Mouse (Mus musculus) spleen, postnatal 14 days (tissue): ENCODE results near the gene Tmem220.
"Not testable (repeated sequence)": the region's sequence is repeated elsewhere in the genome, so short reads cannot be mapped to it uniquely, and the experiment has no call there.

Experiments
- DNase-seq, 2 experiments: peaks; one replicate each; pipeline ENCODE4 v3.0.0; 2021 to 2022; ENCODE audit warnings: low spot score in 2 of 2

Tmem220 gene

DNA sequence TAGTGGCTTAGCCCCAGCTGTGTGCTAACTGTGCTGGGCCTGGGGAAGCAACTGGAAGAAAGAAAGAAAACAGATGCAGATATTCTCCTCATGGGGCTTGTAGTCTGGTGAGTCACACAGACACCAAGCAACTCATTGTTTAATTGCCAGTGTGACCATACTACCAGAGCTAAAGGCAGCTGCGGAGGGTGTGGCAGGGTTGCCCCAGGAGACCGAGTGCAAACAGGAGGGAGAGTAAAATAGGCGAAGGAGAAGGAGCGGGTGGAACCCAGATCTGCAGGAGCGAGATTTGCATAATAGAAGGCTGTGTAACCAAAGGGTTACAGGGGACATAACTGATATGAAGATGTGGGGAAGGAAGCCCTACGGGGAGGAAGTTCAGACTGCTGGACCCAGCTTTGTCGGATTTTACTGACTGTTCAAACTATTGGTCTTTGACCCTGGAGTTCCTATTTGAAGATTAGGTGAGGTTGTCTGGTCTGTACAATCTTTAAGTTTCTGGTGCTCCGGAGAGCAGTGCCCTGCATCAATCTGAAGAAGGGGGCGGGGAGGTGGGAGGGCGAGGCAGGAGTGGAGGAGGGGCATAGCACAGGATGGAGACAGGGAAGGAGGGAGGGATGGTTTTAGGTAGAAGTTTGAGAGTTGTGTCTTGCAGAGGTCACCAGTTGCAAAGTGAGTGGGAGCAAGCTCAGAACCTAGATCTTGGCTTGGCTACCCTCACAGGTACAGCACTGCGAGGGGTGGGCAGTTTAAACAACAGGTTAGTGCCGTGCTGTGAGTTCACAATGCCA, 7.0 kb upstream of the Tmem220 start:
- DNase-seq: no peak

DNA sequence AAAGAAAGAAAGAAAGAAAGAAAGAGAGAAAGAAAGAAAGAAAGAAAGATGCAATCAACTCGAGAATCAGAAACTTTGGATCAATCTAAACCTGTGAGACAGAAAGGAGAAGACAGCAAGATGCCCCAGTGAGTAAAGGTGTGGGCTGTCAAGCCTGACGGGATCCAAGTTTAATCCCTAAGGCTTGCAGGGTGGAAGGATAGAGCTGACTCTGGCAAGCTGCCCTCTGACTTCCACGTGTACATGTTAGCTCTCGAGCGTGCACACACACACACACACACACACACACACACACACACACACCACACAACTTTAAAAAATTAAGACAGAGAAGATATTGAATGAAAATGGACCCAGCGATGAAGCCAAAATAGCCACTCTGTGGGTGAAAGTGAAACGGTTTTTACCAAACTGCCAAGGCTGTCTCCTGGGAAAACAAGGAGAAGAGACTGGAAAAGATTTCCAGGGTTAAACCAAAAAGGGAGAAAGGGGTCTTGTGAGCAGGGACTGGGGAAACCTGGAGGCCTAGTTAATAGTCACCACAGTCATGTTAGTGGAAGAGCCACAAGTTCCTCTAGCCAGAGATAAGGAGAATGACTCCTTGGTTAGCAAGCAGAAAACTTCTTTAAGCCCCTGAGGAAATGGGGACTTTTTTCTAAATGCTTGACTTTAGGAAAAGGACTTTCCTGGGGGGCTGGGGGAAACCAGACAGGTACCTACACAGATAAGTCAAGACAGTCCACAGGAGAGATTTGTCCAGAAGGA, 5.1 kb upstream of the Tmem220 start:
- DNase-seq: no peak

DNA sequence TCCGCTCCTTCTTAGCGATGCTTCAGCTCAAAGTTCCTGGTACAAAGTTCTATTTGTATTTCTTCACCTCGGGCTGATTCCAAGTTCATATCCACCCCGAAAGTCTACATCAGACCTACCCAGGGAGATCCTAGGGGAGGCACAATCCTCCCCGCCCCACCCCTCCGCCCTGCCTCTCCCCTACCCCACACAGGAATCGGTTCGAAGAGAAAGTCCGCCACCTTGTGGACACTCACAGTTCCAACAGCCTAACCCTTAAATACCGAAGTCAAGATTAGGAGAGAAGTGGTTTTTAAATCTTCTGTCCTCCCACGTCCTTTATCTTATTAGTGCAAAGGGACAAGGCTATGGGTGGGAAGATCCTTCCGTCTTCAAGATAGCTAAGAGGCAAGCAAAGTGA, 4.0 kb upstream of the Tmem220 start:
- DNase-seq: peak; percentile 12 to 45

DNA sequence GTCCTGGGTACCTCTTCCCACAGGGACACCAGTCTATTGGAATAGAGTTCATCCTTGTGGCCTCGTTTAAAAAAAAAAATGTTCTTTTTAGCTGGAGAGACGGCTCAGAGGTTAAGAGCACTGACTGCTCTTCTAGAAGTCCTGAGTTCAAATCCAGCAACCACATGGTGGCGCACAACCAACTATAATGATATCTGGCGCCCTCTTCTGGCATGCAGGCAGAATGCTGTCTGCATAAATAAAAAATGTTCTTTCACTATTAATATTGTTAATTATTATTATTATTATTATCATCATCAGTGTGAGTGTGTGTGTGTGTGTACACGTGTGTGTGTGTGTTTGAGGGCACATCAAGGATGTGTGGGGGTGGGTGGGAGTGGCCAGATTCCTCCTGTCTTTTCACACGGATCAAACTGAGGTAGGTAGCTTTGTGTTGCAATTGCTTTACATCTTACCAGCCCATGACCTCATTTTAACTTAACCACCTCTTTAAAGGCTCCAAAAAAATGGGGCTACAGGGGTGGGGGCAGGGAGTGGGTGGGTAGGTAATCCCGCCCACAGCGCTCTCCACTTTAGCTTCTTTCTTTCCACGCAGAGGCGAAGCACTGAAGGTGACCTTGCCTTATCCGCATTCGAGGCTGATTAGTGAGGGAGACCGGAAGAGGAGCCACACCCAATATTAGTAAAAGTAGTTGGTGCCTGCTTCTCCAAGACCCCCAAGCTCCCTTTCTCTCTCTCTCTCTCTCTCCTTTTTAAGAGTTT, 2.4 kb upstream of the Tmem220 start:
- no peak for DNase-seq

DNA sequence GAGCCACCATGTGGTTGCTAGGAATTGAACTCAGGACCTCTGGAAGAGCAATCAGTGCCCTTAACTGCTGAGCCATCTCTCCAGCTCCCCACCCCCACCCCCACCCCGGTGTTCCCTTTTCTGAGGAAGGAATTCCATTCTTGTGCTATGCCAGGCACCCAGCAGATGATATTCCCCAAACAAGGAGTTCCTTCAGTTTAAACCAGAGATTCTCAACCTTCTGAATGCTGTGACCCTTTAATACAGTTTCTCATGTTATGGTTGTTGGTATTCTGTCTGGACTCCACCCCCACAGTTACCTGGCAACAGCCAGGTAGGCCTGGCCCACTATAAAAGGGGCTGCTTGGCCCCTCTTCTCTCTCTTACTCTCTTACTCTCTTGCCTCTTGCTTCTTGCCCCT, 1.8 kb upstream of the Tmem220 start:
- DNase-seq: not testable (repeated sequence)

DNA sequence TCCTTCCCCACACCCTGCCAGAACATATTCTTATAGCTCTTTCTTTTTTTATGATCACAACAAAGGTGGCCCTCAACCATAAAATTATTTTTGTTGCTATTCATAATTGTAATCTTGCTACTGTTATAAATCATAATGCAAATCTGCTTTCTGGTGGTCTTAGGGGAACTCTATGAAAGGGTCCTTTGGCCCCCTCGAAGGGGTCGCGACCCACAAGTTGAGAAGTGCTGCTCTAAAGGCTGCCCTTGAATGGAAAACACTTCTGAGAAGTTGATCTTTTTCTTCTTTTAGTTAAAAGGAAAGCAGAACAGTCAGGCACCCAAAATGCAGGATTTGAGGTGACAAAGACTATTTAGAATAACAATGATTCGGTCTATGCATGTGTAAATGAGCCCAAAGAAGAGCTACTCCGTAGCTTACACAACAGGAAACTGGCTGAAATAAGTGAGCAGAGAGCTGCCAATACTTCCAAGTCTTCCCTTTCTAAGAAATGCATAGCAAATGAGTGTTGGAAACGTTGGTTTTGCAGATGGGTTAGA, 1.1 kb upstream of the Tmem220 start:
- DNase-seq: no peak

DNA sequence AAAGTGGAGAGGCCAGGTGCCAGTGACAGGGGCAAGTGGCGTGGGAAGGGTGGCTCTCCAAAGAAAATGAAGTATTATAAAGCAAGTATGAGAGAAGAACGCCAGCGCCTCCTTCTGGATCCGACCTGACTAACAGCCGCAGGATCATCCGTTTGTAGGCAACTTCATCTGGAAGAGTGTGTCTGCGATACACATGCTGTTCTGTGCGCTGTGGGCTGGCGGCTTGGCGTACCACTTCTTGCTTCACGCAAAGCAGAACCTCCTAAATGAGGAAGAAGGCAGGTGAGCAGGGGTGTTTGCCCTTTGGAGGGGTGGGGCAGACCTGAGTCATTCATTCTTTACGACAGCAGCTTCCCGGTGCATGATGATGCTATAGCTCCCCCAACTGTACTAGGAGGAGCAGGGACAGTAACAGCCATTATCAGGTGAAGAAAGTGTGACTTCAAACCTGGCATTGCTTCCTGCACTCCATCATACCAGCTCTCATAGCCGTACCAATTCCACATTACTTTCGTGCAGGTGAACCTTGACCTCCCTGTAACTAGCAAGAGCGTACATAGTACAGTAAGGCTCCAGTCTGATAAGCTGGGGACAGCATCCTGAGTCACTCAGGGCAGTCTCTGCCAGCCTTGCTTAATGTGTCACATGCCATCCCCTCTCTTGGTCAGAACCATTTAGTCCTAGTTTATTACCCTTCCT, 6.1 kb downstream of the Tmem220 start:
- no peak for DNase-seq

DNA sequence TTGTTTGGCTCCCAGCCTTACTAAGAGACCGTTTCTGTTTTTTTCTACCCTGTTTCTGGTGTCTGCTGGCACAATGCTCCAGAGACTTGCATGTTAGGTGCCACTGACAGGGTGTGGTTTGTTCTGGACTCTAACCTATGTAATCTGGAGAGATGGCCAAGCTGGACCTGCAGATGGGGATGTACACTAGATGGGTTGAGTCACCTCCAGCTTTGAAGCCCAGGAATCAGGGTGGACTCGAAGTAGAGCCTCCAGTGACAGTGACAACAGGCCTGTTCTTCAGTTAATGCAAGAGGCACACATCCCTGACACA, 6.6 kb downstream of the Tmem220 start:
- no peak for DNase-seq

DNA sequence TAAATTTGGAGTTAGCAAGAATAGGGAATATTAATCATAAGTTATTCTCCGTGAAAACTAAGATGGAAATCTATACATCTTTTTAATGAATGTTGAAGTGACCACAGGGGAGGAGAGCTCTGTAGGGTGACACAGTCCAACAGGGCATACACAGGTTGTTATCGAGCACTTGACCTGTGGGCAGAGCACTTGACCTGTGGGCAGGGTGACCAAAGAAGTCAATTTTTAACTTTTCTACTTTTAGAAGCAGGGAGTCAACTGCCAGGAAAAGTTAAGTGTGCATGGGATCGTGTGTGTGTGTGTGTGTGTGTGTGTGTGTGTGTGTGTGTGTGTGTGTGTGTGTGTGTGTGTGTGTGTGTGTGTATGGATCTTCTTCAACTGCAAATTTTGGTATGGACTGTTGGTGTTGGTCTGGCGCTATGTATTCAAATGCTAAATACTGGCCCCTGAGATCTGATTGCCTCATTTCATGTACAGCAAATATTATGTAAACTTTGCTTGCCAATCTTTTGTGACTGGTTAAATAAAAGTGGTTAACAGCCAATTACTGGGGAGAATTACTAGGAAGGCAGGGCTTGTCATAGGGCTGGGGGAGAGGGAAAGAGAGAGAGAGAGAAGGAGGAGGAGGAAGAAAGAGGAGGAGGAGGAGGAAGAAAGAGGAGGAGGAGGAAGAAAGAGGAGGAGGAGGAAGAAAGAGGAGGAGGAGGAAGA, 10.0 kb downstream of the Tmem220 start:
- DNase-seq: no peak

DNA sequence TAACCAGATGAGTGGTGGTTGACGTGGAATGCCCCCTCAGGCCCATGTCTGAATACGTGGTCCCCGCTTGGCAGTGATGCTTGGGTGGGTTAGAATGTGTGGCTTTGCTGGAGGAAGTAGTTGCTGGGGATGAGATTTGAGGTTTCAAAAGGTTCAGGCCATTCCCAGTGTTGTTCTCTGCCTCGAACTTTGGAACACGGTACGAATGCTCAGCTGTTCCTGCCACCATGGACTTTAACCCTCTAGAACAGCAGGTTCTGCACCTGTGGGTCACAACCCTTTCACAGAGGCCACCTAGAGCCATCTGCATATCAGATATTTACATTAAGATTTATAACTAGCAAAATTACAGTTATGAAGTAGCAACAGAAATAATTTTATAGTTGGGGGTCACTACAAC, 11.3 kb downstream of the Tmem220 start:
- DNase-seq: no peak

DNA sequence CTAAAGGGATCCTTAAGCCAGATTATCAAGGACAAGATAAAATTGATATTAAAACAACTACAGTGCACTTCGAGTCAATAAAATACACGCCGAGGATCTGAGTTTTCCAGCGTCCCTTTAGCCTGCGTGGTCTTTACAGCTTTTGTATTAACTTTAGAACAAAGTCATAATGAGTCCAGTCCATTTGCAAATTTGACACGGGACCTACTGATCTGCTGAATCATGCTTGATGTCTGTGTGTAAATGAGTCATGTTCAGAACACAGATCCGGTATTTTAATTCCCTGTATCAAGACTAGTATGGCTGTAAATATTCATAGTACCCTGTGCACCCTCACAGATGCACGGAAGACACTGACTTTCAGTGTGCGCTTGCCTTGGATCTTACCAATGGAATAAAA, 11.9 kb downstream of the Tmem220 start:
- no peak for DNase-seq

DNA sequence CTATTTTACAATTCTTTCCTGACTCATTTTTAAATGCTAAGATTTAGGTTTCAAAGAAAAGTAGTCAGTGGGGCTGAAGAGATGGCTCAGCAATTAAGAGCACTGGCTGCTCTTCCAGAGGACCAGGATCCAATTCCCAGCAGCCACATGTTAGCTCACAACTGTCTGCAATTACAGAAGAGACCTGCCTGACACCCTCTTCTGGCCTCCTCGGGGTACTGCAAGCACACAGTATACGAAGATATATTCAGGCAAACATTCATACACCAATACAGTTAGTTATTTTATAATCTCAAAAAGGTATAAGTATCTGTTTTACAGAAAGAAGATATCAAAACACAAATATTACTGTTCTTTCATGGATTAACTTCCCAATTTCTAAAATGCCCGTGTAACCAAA, 14.8 kb downstream of the Tmem220 start:
- DNase-seq: no peak

DNA sequence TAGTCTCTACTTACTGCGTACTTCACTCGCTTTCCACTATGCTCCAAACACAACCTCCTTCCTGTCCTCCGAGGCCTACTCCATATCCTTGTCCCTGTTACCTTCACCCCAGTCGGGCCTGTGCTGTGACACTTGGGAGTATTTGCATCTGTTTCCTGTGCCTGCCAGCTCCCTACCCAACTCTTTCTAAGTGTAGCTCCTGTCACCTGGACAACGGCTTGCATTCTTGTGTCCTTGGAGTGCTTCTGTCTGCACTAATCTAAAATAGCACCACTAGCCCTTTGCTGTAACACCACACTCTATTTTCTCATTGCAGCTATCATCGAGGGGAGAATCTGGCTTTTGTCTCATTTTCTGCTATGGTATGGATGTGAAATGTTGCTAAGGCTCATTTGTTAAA, 15.5 kb downstream of the Tmem220 start:
- no peak for DNase-seq

DNA sequence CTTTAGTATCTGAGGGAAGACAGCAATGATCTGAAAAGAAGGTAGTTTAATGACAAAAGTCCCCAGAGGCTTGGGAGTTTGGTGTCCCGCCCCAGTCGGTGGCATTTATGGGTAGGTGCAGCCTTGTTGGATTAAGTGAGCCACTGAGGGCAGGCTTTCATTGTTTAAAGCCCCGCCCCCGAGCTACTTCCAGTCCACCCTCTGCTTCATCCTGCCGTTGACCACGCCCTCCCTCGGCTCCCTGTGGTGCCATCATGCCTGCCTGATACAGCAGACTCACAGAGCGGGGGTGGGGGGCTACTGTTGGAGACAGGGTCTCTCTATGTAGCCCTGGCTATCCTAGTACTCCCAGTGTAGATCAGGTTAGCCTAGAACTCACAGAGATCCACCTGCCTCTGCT, 18.1 kb downstream of the Tmem220 start:
- DNase-seq: no peak

DNA sequence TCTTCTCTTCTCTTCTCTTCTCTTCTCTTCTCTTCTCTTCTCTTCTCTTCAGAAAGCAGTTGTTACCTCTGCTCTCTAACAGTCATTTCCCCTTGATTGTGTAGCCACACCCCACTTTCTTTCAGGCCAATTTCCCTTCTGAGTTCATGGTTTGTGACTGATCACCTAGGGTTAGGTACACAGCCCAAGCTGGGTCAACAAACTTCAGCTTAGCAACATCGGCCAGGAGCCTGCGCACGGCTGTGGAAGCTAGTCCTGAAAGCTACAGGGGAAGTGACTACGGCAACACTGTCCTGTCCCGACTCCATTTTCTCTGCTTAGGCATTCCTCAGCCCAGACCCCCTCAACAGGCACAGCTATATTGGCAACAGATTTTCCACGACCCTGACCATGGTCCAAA, 20.0 kb downstream of the Tmem220 start:
- no peak for DNase-seq

DNA sequence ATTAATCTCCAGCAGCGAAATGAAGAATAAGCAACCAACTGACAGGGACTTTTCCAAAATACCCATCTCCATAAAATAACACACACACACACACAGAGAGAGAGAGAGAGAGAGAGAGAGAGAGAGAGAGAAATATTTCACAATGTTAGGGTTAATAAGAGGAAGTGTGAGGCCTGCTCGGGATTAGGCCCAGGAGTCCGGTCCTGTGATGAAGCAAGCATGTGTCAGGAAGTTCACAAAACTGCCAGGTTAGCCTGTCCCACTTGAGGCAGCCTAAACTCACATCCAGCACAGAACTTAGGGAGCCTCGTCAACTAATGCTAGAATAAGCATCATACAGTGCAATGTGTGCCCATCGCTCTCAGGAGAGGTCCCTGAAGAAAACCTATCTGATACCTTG, 22.2 kb downstream of the Tmem220 start:
- no peak for DNase-seq

DNA sequence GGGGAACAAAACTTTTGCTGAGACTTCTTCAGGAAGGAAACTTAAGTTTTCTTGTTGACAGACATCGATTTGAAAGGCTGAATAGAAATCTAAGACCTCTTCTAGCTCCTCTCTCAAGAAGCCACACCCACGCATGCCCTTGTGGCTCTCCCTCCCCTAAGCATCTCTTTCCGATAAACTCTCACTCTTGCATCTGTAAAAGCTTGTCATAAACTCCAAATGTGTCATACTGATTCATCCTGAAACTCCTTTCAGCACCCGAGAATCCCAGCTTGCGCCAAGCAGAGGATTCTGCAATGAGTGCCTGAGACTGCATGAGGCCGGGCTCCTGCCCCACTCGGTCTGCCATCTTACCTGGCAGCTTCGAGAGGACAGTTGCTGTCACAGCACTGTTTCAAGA, 23.5 kb downstream of the Tmem220 start:
- no peak for DNase-seq

DNA sequence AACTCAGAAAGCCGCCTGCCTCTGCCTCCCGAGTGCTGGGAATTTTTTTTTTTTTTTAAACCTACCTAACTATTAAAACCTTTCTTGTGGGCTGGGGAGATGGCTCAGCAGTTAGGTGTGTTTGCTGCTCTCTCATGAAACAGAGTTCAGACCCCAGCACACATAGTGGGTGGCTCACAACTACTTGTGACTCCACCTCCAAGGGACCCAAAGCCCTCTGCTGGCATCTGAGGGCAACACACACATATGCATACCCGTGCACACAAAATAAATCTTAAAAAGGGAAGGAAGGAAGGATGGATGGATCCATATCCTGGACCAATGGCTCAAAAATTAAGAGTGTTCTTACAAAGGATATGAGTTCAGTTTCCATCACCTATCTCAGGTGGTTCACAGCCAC, 24.3 kb downstream of the Tmem220 start:
- DNase-seq: no peak

DNA sequence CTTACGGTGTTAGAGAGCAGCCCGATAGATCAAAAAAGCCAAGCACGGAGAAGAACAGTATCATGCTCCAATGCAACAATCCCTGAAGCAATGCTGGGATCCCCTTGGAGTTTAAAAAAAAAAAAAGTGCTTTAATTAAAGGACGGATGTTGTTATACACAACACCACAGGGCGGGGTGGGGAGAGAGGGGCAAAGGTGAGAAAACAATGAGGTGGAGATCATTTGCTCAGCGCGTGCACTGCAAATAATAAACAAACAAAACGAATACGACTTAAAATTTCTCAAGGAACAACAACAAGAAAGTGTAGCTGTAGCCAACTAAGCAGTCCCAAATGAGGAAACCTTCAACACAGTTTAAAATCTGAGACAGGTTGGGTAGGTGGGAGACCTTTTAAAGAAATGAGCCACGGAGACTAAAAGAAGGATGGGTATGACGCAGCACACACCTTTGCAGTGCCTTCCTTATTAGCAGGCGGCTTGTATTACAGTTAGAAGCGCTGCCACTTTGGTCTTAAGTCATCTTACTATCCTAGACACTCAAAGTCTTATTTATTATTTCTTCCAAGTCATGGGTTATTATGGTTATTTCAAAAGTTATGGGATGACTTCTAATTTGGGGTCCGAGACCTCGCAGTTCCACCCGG, 26.8 kb downstream of the Tmem220 start:
- no peak for DNase-seq

DNA sequence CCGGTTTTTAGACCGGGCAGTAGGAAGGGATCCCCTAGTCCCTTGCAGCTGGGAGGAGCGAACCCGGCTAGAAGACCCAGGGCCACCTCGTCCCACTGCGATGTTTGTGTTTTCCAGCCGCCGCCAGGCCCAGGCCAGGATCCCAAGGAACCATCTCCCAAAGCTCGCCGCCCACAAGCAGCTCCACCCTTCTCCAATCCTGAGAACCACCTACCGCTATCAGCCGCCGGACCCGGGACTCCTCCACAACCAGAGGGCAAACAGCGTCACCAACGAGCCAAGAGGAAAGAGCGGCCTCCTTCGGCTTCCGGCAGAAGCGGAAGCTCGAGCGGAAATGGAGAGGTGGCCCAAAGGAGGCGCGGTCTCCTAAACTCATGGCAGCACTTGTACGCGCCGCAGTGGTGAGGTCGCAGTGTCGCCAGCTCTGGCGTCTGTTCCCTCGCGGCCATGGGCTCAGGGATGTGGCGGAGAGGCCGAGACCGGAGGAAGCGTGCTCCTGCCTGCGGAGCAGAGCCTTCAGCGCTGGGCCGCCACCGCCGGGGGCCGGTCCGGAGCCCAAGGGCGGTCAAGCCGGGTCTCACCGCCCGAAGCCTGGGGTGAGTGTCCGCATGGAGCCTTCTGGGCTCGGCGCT, 27.5 kb downstream of the Tmem220 start, which contains the start of the genes Adprm and Sco1:
Gene Adprm, minus strand, starts transcription at position 274 of the 632 bp plus-strand sequence.
Gene Sco1, plus strand, starts transcription at position 350 of the 632 bp plus-strand sequence.
- DNase-seq: peak; percentile 74 to 82
